Mouse (Mus musculus) neural tube, embryonic 10.5 days (tissue): ENCODE measurements around the gene Agtr2.
"Not testable (repeated sequence)": the region's sequence is repeated elsewhere in the genome, so short reads cannot be mapped to it uniquely, and the experiment has no call there.

Experiments used
- DNase-seq: peaks from one replicate; pipeline ENCODE4 v3.0.0-alpha.2; 2017; ENCODE audit warnings: low spot score; ENCODE audit errors: extremely low spot score

The Agtr2 gene

DNA sequence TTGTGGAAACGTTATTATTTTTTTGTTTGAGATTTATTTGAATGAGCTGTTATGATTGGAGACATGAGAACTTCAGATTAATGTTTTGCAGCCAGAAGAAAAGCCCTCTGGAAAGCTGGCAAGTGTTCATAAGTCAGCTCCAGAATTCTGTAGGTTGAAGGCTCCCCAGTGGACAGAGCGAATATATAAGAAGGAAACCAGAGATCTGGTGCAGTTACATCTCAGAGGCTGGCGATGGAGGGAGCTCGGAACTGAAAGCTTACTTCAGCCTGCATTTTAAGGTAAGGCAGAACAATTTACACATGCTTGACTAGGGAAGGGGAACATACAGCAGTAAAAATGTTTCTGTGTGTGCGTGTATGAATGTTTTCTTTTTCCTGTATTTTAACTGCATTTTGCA, at the start of gene Agtr2:
Gene Agtr2 (plus strand): TSS at position 131 of the 400 bp plus-strand sequence.
- no peak for DNase-seq

DNA sequence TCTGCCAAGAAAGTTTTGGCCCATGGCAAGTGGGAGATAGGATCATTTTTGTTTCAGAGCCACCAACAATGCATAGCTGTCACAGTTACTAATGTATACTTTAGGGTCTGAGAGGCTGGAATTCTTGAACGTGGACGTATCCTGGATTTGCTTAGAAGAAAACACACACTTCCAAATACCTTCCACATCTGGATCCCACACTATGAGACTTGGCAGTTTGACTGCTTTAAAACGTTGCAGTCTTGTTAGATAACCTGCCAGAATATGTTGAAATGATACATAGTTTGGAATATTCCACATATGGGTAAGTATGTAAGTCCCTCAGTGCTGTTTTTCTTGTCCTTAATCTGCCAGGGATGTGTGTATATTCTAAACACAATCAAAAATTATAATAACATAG, 31.8 kb upstream of the Agtr2 start:
- DNase-seq: no peak

DNA sequence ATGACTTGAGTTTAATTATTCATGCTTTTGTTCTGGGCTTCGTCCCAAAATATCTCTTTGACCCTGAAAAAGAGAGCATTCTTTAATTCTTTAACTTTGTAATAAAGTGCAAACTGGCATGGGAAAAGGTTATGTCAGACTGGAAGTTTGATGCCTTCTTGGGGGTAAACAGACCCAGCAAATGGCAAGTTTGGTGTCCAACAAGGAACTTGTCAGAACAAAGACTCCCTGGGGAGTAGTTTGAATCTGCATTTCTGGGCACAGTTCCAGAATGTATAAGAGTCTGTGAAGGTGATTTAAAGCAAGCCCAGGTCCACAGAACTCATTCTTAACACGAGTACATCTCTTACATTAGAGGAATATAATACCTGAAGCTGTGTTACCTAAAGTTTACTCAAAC, 3.8 kb downstream of the Agtr2 start:
- DNase-seq: no peak

DNA sequence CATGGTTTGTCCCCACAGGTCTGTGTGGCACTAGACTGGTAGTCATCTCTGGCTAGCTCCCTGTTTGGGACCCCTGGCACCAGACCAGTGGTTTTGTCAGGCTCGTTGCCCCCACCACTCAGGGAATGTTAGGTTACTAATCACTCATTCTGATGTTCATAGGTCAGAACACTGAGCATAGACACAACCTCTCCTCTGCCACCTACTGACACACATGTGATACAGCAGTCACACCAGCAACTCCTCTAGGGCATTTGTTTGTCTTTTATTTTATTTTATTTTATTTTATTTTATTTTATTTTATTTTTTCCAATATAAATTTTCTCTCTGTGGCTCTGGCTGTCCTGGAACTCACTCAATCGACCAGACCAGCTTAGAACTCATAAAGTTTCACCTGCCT, 15.9 kb downstream of the Agtr2 start:
- no peak for DNase-seq

DNA sequence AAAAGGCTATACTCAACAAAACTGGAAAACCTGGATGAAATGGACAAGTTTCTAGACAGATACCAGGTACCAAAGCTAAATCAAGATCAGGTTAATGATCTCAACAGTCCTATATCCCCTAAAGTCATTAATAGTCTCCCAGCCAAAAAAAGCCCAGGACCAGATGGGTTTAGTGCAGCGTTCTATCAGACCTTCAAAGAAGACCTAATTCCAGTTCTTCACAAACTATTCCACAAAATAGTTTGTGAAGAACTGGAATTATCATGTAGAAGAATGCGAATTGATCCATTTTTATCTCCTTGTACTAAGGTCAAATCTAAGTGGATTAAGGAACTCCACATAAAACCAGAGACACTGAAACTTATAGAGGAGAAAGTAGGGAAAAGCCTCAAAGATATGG, 23.0 kb downstream of the Agtr2 start:
- not testable (repeated sequence) for DNase-seq

DNA sequence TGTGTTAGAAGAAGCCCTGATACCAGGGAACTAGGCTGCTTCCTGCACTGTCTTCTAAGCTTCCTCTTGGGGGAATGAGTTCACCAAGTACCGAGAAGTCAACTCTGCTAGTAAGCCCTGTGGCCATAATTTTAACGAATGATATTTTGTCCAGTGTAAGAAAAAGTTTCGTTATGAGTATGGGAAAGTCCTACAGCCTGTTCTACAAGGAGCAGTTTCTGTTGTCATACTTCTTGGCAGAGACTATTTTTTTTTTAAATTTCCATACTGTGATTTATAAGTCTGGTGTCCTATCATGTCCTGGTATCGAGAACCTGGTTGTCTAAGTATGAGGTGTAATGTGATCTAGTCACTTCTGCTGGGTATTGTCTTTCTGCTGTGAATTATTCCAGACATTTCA, 38.2 kb downstream of the Agtr2 start:
- no peak for DNase-seq
